Mouse (Mus musculus) lung, postnatal 4 days (tissue): ENCODE measurements around the gene Phactr1.
"Not testable (repeated sequence)": the region's sequence is repeated elsewhere in the genome, so short reads cannot be mapped to it uniquely, and the experiment has no call there.

Source experiments
- DNase-seq, 2 experiments: peaks; one replicate each; pipeline ENCODE4 v3.0.0; 2021

Gene Phactr1

DNA sequence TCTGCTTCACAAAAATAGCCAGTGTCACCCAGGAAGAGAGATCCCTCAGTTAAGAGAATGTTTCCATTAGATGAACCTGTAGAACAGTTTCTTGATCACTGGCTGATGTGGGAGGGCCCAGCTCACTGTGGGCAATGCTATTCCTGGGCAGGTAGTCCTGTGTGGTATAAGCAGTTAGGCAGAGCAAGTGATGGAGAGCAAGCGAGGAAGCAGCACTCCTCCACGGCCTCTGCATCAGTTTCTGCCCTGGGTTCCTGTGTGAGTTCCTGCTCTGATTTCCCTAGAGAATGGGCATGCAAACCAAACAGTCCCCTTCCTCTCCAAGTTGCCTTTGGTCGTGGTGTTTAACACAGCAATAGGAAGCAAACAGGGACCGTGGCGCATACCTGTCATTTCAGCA lies 251.6 kb downstream of the Phactr1 start:
- DNase-seq, result no peak

DNA sequence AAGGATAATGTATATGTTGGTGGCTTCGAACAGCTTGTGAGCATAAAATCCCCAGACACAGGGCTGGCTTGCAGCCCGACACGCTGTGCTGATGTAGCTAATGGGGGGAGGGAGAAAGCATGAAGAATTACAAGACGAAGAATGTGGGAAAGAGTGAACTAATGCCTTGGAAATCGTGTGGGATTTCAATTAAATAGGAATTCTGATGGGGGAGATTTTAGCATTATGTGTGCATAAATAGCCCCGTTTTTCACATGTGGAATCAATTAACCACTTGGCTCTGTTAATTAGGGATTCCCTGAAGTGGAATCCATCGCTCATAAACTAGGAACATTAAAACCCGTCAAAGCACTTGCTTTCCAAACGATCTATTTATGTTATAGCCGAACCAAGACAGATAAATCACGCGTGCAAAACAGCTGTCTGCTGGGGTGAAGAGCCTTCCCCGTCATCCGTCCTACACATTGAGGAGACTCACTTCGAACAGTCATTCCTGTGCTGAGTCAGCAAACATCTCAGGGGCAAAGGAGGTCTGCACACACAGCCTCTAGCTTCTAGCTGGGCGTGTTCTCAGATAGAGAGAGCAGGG lies 254.2 kb downstream of the Phactr1 start:
- DNase-seq, result peak in 1 of 2 experiments; percentile 31

DNA sequence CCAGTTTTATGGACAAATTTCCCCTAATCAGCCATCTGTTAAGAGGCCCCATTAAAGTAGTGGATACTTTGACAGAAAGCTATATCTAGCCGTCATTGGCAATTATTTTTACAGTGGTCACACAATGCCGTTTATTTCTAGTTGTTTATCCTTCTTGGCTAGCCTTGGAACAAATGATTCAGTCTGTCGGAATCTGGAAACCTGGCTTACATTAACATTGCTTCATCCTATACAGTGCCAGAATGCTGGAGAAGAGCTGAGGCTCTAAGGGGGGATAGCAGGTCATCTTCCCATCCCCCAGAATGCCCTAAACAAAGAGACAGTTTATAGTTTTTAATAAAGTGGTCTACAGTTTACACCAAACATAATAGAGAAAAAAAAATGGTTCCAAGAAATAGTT lies 257.4 kb downstream of the Phactr1 start:
- DNase-seq, result no peak

DNA sequence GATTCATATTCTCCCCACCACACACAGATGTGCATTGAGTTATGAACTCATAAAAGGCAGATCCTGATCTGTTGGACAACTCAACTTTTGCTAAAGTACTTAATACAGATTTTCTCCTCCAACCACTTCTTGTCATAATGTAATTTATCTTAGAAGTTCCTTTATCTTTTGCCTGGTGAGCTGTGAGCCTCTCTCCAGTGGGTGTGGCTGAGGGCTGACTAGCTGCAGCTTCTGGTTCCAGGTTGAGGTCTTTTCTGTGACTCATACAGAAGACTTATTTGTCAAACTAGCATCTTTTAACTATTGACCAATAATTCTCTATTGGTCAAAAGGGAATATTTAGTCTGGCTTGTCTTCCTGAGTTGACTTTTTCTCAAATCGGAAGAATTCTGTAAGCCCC lies 257.9 kb downstream of the Phactr1 start:
- no peak for DNase-seq

DNA sequence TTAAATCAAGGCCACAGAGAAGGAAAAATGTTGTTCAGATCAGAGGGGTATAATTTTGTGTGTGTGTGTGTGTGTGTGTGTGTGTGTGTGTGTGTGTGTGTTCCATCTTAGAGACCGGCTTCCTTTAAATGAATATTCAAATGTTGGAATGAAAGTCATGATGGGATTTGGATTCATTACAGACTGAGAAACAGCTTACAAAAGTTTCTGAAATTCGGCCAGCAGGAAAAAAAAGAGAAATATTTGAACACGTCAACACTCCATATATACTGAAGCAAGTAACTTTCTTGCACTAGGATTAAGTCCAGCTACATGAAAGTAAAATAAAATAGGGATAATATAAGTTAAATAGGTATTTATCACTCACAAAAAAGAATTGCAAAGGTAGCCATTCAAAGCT lies 259.8 kb downstream of the Phactr1 start:
- no peak for DNase-seq

DNA sequence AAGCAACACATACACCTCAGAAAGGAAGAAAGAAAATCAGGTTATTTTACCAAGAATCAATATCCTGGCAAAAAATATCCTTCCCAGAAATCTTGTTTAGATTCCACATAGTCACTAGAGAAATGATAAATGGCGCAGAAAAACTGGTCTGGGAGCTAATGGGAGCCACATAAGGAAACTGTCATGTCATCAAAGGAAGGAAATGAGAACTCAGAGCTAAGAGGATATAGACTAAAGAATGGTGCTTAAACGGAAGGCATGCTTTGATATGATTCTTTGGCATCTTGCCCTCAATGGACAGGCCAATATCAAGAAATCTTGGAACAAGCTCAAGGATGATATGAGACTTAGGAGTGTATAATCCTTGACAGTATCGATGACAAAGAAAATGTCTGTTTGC lies 263.7 kb downstream of the Phactr1 start:
- peak in 1 of 2 experiments; percentile 7 for DNase-seq

DNA sequence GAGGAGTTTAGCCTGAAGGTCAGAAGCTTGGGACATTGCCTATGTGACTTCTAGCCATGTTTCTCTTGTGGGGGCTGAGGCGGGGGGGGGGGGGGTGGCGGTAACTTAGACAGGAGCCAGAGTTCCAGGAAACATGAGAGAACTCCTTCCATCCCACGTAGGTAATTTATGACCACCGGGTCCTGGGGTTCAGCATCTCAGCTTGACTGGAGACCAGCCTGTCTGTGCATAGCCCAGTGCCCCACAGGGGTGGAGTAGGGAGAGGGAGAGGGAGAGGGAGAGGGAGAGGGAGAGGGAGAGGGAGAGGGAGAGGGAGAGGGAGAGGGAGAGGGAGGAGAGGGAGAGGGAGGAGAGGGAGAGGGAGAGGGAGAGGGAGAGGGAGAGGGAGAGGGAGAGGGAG lies 264.8 kb downstream of the Phactr1 start:
- not testable (repeated sequence) for DNase-seq

DNA sequence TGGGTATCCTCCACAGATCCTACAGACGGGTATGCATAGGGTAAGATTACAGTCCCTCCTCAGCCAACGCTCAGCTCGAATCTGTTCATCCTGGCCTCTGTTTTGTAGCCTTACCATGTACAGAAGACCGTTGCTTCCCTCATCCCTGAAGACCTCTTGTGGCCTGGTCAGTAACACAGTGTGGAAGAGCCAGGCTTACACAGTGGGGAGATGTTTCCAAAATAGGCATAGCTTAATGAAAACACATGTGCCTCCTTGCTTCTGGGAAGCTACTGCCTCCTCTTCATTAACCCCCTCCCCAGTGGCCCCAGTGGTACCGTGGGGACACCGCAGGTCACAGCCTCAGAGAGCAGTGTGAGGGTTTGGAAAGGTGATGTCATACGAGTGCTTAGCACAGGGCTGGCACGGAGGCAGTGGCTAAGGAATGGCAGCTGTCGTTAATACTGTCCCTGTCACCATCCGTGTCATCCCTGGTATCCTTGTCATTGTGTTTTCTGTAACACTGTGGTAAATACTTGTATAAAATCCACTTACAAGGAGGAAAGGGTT lies 268.4 kb downstream of the Phactr1 start:
- no peak for DNase-seq

DNA sequence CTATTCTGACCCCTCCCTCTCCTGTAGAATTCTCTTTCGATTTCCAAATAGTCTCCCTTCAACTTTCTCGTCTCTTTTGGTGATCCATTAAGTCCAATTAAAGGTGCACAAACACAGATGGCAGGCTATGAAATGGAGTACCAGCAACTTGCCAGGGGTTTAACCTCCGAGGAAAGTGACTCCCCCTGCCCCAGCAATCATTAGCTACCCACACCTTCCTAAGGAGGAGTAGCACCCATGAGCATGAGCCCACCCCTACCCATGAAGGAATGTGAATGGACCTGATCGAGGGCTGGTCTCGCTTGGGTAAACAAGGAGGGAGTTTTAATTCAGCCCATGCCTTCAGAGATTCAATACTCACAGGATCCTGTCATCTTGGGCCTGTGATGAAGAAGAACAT lies 268.9 kb downstream of the Phactr1 start:
- no peak for DNase-seq

DNA sequence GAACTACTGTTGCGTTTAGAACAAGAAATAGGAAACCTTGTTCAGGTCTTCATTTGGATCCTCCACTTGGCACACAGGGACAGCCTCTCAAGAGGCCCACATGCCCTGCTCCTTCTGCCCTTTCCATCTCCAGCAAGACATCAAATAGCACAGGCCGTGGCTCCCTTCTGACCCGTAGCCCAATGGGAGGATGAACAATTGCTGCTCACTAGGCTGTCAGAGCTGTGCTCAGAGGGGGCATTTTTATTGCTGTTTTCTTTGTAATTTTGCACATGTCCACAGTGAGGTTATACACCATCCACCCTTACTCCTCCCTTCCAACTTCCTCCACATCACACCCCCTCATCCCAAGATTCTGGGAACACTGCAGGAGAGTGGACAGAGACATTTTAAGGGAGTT lies 269.6 kb downstream of the Phactr1 start:
- no peak for DNase-seq

DNA sequence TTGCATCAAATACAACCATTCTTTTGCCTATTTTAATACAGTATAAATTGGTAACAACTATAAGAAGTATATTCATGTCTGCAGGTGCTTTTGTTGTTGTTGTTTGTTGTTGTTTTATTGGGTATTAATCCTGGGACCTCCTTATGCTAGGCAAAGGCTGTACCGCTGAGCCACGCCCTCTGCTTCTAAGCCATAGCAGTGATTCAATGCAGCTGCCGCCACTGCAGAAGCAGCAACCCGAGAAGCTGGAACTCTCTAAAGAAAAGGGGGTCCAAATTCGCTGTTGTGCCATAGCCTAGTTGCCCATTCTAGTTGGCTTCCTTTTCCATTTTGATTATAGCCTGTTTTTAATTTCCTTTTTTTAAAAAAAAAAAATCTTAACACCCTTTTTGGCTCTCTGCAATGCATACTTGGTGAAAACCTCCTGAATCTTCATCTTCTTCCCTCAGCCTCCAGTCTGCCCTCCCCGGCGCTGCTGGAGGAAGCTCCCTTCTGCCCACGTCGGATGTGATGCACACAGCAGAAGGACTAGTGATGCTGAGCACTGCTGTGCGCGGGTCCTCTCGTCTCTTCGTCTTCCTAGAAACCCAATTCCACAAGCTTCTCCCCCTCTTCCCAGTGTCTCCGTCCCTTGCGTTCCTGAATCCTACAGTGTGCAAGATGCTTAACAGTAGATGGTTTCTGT lies 271.8 kb downstream of the Phactr1 start:
- DNase-seq, result no peak

DNA sequence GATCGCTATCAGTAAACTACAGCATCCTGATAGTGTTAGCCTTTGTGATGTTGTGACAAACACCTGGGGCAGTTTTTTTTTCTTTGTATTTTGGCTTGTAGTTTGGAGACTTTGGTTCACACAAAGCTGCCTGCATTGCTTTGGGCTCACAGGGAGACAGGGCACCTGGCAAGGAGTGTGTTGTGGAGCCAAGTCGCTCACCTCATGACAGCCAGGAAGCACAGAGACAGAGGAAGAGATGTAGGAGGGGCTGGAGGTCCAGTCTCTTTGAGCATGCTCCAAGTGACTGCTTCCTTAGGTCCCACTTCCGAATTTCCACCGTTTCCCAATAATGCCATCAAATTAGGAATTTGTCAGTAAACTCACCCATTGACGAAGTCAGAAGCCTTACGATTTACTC lies 272.6 kb downstream of the Phactr1 start:
- no peak for DNase-seq

DNA sequence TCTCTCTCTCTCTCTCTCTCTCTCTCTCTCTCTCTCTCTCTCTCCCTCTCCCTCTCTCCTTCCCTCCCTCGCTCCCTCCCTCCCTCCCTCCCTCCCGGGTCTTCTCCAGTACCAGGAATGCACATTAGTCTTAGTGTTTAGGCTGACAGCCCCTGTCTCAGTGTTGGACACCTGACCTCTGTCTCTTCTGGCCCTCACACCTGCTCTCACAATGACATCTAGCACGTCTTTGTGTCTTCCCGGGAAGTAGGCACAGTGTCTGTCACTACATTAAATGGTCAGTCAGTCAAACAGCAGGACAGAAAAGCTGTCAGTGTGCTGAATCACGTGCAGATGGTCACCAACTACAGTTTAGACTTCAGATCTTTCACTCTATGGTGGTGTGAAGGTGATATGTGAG lies 273.7 kb downstream of the Phactr1 start:
- no peak for DNase-seq

DNA sequence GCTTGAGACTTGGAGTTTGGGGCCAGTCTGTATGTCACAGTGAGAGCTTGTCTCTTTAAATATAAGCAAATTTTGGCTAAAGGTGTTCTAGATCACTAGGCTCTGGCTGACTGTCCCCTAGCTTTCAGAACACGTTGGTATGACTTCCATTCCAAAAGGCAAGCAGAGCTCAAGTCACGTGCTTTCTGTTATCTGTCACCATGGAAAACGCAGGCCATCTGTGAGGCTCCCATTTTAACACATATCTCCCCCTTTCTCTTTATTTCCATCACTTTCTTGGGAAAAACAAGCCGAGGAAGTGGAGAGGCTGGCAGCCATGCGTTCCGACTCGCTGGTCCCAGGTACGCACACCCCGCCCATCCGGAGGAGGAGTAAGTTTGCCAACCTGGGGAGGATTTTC lies 275.9 kb downstream of the Phactr1 start:
- no peak for DNase-seq

DNA sequence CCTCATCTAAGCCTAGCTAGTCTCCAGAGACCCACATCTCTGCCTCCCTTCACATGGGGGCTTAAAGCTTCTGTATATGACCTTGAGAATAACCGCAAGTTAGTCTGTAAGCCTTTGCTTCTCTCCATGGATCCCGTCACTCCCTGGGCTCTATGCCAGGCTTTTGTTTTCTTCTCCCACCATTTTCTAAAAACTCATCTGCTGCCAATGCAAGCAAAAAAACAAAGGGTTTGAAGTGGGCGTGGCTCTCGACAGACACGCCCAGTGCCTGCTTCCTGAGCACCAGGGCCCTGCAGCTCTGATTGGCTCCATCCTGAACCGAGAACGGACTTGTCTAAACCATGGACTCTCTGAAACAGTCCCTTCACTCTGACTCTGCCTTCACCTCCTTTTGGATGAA lies 277.4 kb downstream of the Phactr1 start:
- peak; percentile 42 to 54 for DNase-seq

DNA sequence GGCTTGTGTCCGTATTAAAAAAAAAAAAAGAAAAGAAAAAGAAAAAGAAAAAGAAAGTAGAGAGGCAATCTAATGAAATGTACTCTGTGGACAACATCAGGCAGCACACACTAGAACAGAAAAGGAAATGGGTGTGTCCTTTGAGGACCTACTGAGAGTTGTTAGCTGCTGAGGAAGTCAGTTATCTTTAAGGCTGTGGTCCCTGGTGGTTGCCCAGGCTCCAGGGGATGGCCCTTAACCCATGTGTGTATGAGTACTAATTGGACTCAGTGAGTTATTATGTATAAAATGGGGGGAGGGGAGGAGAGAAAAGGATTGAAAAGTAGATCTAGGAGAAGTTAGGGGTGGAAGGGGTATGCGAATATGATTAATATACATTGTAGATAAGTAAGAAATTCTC lies 278.4 kb downstream of the Phactr1 start:
- DNase-seq, result no peak

DNA sequence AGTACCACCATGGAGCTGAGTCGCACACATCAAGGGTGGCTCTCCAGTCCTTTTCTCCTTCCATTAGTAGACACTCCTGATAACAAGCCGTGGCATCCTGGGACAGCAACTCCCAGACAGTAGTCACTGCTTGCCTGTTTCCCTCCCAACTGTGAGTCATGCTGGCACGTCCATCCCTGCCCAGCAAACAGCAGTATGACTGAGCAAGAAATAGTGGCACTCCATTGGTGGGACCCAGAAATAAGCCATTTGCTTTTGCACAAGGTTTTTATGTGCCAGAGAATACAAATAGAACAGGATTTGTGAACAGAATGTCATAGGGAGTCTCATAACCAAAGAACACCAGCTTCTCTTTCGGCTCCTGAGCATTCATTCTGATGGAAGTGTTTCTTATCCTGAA lies 281.1 kb downstream of the Phactr1 start:
- DNase-seq, result no peak

DNA sequence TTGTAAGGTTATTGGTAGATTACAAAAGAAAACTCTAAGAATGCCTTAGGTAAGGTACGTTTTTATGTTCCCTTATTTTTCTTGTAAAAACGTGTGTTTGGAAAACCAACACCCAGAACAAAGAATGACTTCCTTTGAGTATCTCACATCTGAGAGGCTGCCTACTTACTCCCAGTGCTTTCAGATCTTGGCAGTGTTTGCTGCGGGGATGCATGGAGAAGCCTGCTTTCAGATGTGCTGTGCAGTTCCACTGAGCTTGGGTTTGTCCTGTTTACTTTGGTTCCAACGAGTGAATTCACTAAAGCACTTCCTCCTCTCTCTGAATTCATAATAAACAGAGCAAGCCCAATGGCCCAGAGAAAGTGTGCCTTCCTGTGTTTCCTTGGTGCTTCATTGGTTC lies 288.1 kb downstream of the Phactr1 start:
- no peak for DNase-seq

DNA sequence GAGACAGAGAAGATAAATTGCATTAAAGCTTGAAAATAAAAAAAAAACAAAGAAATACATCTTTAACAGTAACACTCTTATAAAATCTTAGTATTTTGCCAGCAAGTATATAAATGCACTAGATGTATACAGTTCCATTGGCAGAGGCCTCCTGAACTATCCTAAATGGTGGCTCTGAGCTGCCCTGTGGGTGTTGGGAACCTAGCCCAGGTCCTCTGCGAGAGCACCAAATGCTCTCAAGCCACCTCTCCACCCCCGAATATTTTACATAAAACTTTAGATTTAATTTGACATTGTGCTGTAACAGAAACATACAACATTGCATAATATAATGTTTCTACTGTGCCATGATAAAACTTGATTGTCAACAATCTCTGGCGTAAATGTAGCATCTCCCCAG lies 293.1 kb downstream of the Phactr1 start:
- DNase-seq, result no peak

DNA sequence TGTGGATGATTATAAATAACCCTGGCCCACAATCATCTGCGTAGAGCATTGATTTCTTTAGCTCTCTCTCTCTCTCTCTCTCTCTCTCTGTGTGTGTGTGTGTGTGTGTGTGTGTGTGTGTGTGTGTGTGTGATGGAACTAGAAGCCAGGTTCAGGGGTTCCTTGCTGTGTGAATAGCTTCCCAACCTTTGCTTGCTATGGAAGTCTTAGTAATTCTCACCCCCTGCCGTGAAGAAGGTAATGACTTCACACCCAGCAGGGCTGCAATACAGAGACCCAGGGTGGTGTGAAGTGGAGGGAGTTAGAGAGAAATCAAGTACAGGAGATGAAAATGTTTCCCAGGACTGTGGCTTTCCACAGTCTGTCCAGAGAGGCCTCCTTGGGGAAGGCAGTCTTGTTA lies 293.5 kb downstream of the Phactr1 start:
- no peak for DNase-seq

DNA sequence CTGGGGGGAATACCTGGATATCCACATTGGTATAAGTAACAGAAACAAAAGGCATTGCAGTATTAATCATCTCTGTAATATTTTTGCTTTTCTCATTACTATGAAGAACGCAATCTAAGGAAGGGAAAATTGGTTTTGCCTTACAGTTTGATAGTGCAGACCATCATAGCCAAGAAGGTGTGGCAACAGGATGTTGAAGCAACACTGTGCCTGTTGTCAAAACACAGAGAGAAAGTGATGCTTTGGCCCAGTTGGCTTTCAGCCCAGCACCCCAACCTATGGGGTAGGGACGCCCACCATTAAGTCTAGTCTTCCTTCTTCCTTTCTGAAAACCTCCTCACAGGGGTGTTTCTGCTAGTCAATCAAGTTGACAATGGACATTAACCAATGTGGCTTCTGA lies 294.1 kb downstream of the Phactr1 start:
- DNase-seq, result no peak

DNA sequence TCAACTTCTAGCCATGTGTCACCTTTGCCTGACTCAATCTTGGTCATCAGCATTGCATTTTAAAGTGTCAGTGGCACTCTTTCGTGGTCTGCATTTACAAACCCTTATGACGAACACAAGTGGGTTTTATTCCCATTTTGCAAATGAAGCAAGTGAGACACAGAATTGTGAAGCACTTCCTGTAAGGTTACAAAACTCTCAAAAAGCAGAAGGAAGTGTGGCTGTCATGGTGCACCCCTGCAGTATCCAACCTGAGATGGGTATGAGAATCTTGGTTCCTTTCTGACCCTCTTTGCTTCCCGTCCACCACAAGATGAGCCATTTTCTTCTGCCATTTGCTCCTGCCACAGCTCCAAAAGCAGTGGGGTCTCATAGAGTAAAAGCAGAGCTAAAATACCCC lies 295.7 kb downstream of the Phactr1 start:
- DNase-seq, result no peak

DNA sequence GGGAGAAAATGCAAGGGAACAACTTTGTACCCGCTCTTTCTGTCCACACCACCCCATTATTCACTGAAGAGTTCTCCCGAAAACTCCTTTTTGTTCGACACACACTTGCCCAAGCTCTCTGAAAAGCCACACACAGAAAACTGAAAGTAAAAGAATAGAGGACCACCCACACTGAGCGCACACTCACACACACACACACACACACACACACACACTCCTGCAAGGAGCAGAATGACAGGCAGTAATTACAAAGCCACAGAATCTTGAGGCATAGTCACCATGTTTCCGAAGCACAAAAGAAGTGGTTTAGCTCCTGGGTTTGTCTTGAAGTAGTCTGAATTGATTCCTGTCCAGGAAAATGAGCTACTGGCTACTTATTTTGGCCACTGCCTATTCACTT lies 296.5 kb downstream of the Phactr1 start:
- DNase-seq, result no peak

DNA sequence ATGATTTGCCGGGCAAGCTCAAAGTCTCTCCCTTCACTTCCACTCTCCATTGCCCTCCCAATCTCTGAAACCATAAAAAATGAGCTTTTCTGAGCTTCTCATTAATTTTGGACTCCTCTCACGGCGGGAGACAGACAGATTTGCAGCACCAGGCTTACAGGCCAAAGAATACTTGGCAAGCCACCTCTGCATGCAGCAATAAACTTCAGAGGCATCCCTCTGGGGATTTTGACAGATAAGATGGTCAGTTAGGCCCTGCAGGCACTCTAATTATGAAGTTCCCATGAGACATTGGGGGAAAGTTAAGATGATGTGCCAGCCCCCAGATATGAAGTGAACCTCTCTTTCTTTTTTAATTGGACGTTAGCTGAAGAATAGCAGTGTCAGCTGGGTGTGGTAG lies 300.2 kb downstream of the Phactr1 start:
- DNase-seq, result no peak

DNA sequence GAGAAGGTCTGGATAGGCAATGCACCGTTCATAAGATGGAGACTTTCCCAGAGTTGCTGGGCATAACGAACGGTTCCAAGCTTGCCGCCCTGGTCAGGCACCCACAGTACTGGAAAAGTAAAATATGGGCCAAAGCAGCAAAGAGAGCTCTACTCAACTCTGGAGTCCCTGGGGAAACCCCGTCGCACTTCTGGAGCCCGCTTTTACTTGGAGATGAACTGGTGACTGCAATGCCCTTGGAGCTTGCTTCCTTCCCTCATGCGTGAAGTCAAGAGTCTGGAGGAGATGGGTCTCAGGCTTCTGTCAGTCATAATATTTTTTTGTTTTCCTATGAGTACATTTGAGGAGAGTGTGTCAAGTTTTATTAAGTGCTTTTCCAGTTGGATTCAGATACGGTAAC lies 302.2 kb downstream of the Phactr1 start:
- DNase-seq, result no peak
